Mouse (Mus musculus) R1 (cell line): Measurements from ENCODE around the gene Kank2.
A peak's percentile ranks its signal among the peaks of the same experiment; 100 is the strongest.

Experiments used
- DNase-seq: peaks from one replicate; pipeline ENCODE4 v3.0.0-alpha.2; 2018; ENCODE audit warnings: low read depth, low spot score

Gene Kank2

DNA sequence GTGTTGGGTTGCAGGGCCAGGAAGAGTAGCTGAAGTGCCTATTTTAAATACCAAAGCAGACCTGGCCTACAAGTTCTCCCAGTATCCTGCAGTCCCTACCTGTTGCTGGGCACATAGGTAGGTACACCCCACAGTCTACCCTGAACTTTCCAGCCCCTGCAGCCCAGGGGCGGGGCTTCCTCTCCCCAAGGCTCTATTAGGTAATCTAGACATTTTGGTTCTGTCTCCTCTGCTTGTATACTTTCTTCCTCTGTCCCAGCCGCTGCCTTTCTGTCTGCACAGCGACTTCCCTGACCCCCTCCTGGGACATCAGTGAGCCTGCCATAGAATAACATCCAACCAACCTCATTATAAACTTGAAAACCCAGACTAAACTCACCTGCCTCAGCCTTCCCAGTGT is 48.2 kb downstream of the Kank2 start:
- DNase-seq: no peak

DNA sequence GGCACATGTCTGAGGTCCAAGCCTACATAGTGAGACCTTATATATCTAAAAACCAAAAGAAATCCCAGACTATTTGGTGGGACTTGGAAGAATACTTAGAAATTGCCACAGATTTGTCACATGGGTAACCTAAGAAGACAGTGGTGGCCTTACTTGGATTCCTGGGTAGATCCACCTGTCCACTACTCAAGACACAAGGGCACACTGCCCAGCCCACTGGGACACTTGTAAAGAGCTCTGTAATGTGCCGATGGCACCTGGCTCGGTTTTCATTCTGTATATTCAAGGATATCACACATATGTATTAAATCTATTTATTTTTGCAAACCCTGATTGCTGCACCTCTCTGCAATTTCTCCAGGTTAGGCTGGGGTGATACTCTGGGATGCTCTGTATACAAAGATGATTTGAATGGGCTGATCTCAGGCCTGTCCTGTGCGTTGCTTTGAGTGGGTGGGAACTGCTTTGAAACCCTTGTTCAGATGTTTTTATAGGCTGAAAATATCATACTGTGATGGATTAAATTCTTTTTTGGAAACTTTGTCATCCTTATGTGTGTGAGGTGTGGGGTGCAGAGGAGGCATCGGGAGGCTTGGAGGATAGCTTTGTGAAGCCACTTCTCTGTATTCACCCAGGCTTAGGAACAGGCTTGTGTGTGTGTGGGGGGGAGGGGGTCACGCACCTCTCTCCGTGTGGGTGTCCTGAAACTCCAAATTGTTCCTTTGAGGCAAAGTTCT is 49.0 kb downstream of the Kank2 start:
- no peak for DNase-seq

DNA sequence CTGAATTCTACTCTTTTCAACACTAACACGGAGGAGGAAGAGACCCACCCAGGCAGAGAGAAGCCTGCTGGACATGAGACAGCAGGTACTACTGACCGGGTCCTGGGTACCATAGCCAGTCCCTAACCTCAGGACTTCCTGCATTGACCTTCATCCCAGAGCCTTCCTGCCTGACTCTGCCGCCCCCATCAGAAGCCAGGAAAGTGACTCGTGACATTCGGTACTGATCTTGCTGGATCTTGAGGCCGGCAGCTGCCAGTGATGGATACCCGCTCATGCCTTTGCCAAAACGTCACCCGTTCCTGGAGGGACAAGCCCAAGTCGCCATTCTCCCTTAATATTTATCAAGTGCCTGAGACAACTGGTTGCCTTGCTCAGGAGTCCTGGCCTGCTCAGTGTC is 50.1 kb downstream of the Kank2 start:
- DNase-seq: no peak

DNA sequence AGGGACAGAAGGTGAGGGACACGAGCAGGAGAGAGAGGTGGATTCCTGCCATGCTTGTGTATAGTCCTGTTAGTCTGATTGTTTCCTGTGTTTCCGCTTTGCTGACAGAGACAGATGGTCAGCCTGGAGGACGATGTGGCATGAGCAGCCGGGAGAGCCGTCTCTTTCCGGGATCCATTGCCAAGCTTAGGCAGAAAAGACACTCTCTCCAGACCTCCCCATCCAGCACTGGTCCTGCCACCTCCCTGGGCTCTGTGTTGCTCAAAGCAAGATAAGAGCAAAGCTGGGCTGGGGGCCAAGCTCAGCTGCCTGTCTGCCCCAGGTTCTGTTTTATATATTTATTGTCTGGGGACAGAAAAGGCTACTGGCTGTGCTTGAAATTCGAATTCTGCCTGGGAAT is 50.5 kb downstream of the Kank2 start:
- no peak for DNase-seq

- DNase-seq: no peak
Measured at GRCm38 (mm10) chr9:21747238-21747774, 51.2 kb downstream of the Kank2 start.

- no peak for DNase-seq
Measured at GRCm38 (mm10) chr9:21741514-21741913, 57.0 kb downstream of the Kank2 start.

DNA sequence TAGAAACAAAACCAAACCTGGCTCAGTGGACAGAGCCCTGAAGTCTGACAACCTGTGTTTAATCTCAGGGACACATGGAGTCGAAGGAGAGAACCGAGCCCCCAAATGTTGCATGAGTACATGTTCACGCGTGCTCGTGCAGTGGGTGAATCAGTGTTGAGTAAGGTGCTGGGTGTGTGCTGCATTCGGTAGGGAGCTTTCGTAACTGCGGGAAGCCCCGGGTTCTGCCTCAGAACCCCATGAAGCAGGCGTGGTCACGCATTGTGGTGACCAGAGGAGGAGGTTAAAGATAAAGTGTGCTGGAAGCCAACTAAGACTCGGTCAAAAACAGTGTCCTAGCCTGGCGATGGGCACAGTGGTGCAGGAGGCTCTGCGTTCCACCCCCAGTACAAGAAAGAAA is 58.1 kb downstream of the Kank2 start:
- no peak for DNase-seq

DNA sequence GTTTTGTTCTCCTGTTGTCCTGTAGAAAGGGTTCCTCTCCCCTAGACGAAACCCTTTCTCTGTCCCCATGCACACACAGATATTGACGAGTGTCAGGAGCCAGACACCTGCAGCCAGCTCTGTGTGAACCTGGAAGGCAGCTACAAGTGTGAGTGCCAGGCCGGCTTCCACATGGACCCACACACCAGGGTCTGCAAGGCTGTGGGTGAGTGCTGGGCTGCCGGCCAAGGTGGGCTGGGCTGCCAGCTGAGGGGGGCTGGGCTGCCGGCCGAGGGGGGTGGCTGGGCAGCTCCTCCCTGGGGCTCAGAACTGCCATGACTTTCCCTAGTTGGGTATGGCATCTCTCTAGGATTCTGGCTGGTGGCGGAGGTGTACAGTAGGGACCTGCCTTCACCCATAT is 59.8 kb downstream of the Kank2 start:
- DNase-seq: no peak

DNA sequence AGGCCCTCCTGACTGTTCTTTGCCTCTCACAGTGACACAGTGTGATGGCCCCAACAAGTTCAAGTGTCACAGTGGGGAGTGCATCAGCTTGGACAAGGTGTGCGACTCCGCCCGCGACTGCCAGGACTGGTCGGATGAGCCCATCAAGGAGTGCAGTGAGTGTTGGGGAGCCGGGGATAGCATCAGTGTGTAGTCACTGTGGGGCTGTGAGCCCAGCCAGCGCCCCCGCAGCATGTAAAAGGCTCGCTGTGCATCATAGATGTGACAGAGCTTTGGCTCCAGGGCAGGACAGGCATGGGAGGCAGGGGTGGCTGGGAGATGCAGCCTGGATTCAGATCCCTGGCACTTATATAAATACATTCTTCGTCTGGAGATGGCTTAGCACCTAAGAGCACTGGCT is 61.4 kb downstream of the Kank2 start:
- DNase-seq: no peak

GRCm38 (mm10) chr9:21736580-21736979 is 62.0 kb downstream of the Kank2 start:
- no peak for DNase-seq

GRCm38 (mm10) chr9:21735126-21735525 is 63.4 kb downstream of the Kank2 start:
- DNase-seq: no peak

GRCm38 (mm10) chr9:21733989-21734388 is 64.6 kb downstream of the Kank2 start:
- DNase-seq: no peak

GRCm38 (mm10) chr9:21733446-21733845 is 65.1 kb downstream of the Kank2 start:
- peak; percentile 74 for DNase-seq

- no peak for DNase-seq
Measured at GRCm38 (mm10) chr9:21732288-21732687, 66.3 kb downstream of the Kank2 start.

DNA sequence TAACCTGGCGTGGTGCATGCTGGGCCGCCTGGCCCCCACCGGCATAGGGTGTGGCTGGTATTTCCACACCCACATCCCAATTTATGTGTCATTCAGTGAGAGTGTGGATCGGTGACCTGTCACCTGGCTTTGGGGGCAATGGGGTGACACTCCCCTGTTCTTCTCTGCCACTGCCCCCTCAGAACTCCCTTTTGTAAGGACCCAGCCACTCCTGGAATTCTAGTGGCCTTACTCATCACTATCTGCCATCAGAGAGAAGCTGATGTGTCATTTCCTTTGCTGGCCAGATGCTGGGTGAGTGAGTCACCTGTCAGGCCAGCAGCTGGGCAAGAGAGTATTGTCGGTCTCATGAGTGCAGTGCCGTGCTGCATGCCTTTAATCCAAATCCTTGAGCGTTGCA is 69.3 kb downstream of the Kank2 start:
- peak; percentile 47 for DNase-seq

DNA sequence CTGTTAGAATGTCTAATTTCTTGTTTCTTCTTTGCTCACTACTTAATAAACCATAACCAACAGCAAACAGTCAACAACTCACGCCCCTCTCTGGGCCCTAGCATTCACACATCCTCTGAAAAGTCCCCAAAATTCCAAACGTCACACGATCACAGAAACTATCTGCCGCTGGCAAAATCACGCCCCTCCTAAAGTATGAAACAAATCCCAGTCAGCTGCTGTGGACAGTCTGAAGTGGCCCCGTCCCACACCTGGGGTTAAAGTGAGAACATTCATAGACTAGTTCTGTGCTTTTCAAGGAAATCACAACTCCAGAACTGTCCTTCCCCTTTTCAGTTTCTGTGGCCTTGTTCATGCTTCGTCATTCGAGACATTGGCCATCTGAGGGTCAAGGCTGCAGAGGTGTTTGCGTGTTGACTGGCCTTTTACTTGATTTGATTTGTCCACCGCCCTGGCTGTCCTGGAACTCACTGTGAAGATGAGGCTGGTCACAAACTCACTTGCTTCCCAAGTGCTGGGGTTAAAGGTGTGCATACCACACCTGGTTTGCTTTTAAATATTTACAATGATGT is 70.2 kb downstream of the Kank2 start:
- no peak for DNase-seq

DNA sequence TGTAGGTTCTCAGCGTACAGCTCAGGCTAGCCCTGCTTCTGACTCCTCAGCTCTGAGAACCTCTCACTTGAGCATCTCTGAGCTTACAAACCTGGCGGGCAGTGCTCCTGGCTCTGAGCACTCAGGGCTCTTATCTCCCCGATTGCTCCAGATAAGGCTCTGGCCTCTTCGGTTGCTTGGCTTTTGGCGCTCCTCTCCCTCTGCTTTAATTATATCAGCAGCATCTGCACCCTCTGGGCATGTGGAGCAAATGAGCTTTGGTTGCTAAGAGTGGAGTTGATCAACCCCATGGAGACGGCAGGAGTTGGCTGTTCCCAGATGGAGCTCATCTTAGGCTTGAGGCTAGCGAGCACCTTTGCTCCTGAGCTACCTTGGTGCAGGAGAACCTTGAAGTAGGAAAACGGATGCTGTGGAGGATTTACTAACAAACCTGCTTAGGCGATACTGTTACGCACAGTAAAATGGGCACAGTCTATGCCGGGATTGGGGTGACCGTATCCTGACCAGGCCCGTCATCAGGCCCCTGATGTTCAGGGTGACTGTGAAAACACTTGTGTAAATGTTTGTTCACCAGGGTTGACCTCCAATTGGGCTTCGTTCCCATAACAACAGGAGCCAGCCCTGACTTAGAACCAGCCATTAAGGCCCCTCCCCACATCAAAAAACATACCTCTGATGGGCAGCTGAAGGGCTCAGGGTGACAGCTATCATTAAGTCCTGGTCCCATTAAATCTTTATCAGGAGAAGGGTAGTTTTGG is 72.1 kb downstream of the Kank2 start:
- no peak for DNase-seq

- no peak for DNase-seq
Measured at GRCm38 (mm10) chr9:21725224-21726121, 73.1 kb downstream of the Kank2 start.

GRCm38 (mm10) chr9:21724147-21724536 is 74.4 kb downstream of the Kank2 start:
- DNase-seq: peak; percentile 97

DNA sequence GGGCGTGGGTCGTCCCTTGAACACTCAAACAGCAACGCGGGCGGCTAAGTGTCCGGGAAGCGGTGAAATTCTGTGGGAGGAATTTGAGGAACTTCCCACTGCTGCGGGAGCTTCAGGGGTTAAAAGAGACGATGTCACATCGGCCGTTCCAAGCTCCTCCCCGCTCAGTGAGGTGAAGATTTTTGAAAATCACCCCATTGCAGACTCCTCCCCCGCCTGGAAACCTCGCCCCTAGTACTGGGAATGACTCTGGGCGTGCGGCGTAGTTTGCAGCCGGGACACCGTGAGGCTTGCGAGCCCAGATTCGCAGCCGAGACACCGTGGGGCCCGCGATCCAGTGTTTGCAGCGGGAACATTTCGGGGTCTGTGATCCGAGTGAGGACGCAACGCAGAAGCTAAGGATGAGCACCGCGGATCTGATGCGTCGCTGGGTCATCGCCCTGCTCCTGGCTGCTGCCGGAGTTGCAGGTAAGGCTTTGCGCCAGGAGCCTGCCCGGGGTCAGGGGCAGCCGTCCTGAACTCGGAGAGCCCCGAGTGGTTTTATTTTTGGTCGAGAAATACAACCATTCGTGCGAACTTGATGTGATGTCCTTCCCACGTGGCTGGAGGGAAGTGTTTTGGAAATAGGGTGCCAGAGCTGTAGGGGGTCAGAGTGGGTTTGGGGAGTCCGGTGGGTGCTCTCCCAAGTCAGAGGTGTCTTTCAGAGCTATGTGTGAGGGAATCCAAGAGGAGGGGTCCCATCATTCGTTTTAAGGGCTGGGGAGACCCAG is 75.0 kb downstream of the Kank2 start, which contains the start of gene Ldlr:
TSS of gene Ldlr (plus strand) at position 107 of the 770 bp plus-strand sequence.
- peak; percentile 99 for DNase-seq

GRCm38 (mm10) chr9:21721036-21721435 is 77.5 kb downstream of the Kank2 start:
- DNase-seq: no peak
